Comparison of ENCODE assay signal across 12 mouse cellular contexts in genomic region chr5:139585748-139586060, GRCm38 (mm10). TPM values are rescaled to one million over a fixed set of nuclear protein-coding genes. Genes with fewer than 3 reads are reported as not detected.
A peak's percentile ranks its signal among the peaks of the same experiment; 100 is the strongest.
DNase-seq lines count a peak whose midpoint lies in the region; ATAC-seq and TF ChIP-seq lines count a peak whose summit lies in the region.
"Had no signal": no experiment of that assay in that cellular context is flagged by ENCODE, and none has a peak within 500 bp of the region (broad histone marks: within the 10 kb centered on the region; RNA-seq: fewer than 3 reads in every experiment).

No protein-coding gene starts in this region.

- DNase-seq in heart, adult 2 months = no peak
- DNase-seq in stomach, postnatal 0 days (ENCODE audit: low spot score) = no peak
- no peak for DNase-seq in right cerebral cortex, postnatal 10 days (ENCODE audit: low spot score in 2 of 2)
- no peak for DNase-seq in urinary bladder, postnatal 36 days (ENCODE audit: low spot score in 2 of 2)
- DNase-seq: gastrocnemius, postnatal 10 days; thymus, adult 18-20 months had no signal

- no peaks in the 10 kb centered on the region for H3K79me2 ChIP-seq in heart, adult 2 months (replicated peaks; ENCODE audit: control insufficient read depth, insufficient read depth, low read length)

- no peak for TF ChIP-seq CTCF in heart, adult 2 months (IDR thresholded peaks at IDR 0.05)
- TF ChIP-seq CTCF in stomach, postnatal 0 days (IDR thresholded peaks at IDR 0.05; ENCODE audit: low read depth) = no peak

- H3K4me3 ChIP-seq in heart, embryonic 12.5 days = peak overlapping the region; percentile 33
- H3K4me3 ChIP-seq in heart, adult 2 months = no peak overlapping the region
- no peak overlapping the region for H3K4me3 ChIP-seq in stomach, embryonic 15.5 days (replicated peaks)
- no peak overlapping the region for H3K4me3 ChIP-seq in stomach, postnatal 0 days (ENCODE audit: low read depth, low read length)
- H3K4me3 ChIP-seq in limb, embryonic 12.5 days (replicated peaks) = peak overlapping the region; percentile 16
- no peak overlapping the region for H3K4me3 ChIP-seq in stomach, embryonic 16.5 days (replicated peaks; ENCODE audit: low read length)

- peaks cover 77% of the 10 kb centered on the region for H3K27me3 ChIP-seq in heart, embryonic 12.5 days (replicated peaks)
- peaks cover 9% of the 10 kb centered on the region for H3K27me3 ChIP-seq in heart, adult 2 months (ENCODE audit: control insufficient read depth, insufficient read depth, low read length)
- peaks cover 62% of the 10 kb centered on the region for H3K27me3 ChIP-seq in stomach, embryonic 15.5 days (replicated peaks)
- peaks cover 16% of the 10 kb centered on the region; the same call in 1 of the 2 replicates for H3K27me3 ChIP-seq in stomach, postnatal 0 days (ENCODE audit: control insufficient read depth, insufficient read depth, low read length)
- H3K27me3 ChIP-seq in limb, embryonic 12.5 days = peaks cover 85% of the 10 kb centered on the region
- peaks cover 56% of the 10 kb centered on the region for H3K27me3 ChIP-seq in stomach, embryonic 16.5 days (ENCODE audit: control insufficient read depth, insufficient read depth, low read length)

- peak overlapping the region; percentile 54 for H3K4me2 ChIP-seq in heart, embryonic 12.5 days
- peak overlapping the region; percentile 19; the same call in 1 of the 2 replicates for H3K4me2 ChIP-seq in stomach, embryonic 15.5 days
- H3K4me2 ChIP-seq in stomach, postnatal 0 days (replicated peaks; ENCODE audit: low read depth) = no peak overlapping the region
- peak overlapping the region; percentile 33 for H3K4me2 ChIP-seq in limb, embryonic 12.5 days
- H3K4me2 ChIP-seq in stomach, embryonic 16.5 days (ENCODE audit: low read depth, low read length) = peak overlapping the region; percentile 26; the same call in 1 of the 2 replicates

- H3K27ac ChIP-seq in heart, embryonic 12.5 days (ENCODE audit: poor library complexity, severe bottlenecking) = no peak overlapping the region
- no peak overlapping the region for H3K27ac ChIP-seq in heart, adult 2 months
- no peak overlapping the region for H3K27ac ChIP-seq in stomach, embryonic 15.5 days
- H3K27ac ChIP-seq in stomach, postnatal 0 days (replicated peaks) = no peak overlapping the region
- H3K27ac ChIP-seq in limb, embryonic 12.5 days = no peak overlapping the region
- no peak overlapping the region for H3K27ac ChIP-seq in stomach, embryonic 16.5 days (ENCODE audit: low read length)

- no peak overlapping the region; the same call in 1 of the 2 replicates for H3K9ac ChIP-seq in heart, embryonic 12.5 days
- H3K9ac ChIP-seq in heart, adult 2 months (ENCODE audit: low read depth, low read length) = no peak overlapping the region
- no peak overlapping the region for H3K9ac ChIP-seq in stomach, embryonic 15.5 days
- no peak overlapping the region for H3K9ac ChIP-seq in stomach, postnatal 0 days (ENCODE audit: low read length)
- no peak overlapping the region for H3K9ac ChIP-seq in limb, embryonic 12.5 days (replicated peaks)
- H3K9ac ChIP-seq in stomach, embryonic 16.5 days (ENCODE audit: low read length) = no peak overlapping the region

- 10% methylated on average over 8 of the region's 8 CpGs for WGBS in heart, embryonic 12.5 days
- 13% methylated on average over 8 of the region's 8 CpGs for WGBS in heart, adult 2 months
- WGBS in stomach, embryonic 15.5 days = 13% methylated on average over 8 of the region's 8 CpGs
- WGBS in stomach, postnatal 0 days = 21% methylated on average over 8 of the region's 8 CpGs
- WGBS in limb, embryonic 12.5 days = 7% methylated on average over 8 of the region's 8 CpGs
- 9% methylated on average over 8 of the region's 8 CpGs for WGBS in stomach, embryonic 16.5 days

- intact Hi-C loops in heart, adult 2 months (cut with DNase I) = no loop called here

- 0 out of 2 replicates have a peak, but pooled peaks cover 6% of the 10 kb centered on the region for H3K9me3 ChIP-seq in heart, embryonic 12.5 days (replicated peaks)
- no peaks in the 10 kb centered on the region for H3K9me3 ChIP-seq in stomach, embryonic 15.5 days
- no peaks in the 10 kb centered on the region for H3K9me3 ChIP-seq in stomach, postnatal 0 days (ENCODE audit: control insufficient read depth, low read length)
- peaks cover 11% of the 10 kb centered on the region; the same call in 1 of the 2 replicates for H3K9me3 ChIP-seq in limb, embryonic 12.5 days
- H3K9me3 ChIP-seq in stomach, embryonic 16.5 days (replicated peaks; ENCODE audit: control insufficient read depth, low read length) = no peaks in the 10 kb centered on the region

- no peak for ATAC-seq in heart, embryonic 12.5 days (ENCODE audit: insufficient number of reproducible peaks, low FRiP score)
- ATAC-seq in stomach, embryonic 15.5 days (ENCODE audit: insufficient read depth, low FRiP score, low read depth) = no peak
- no peak for ATAC-seq in stomach, postnatal 0 days (ENCODE audit: low FRiP score, low TSS enrichment)
- ATAC-seq in limb, embryonic 12.5 days (ENCODE audit: insufficient number of reproducible peaks, insufficient read depth, low FRiP score, low TSS enrichment, low read depth) = no peak
- ATAC-seq in stomach, embryonic 16.5 days (ENCODE audit: insufficient read depth, low FRiP score) = no peak

- H3K4me1 ChIP-seq in heart, embryonic 12.5 days (replicated peaks) = peaks cover 5% of the 10 kb centered on the region
- no peaks in the 10 kb centered on the region; the same call in 1 of the 2 replicates for H3K4me1 ChIP-seq in heart, adult 2 months (ENCODE audit: control insufficient read depth, insufficient read depth, low read length)
- no peaks in the 10 kb centered on the region for H3K4me1 ChIP-seq in stomach, embryonic 15.5 days
- H3K4me1 ChIP-seq in stomach, postnatal 0 days (replicated peaks; ENCODE audit: control insufficient read depth, insufficient read depth) = no peaks in the 10 kb centered on the region
- H3K4me1 ChIP-seq in limb, embryonic 12.5 days (replicated peaks) = peaks cover 21% of the 10 kb centered on the region
- peaks cover 5% of the 10 kb centered on the region for H3K4me1 ChIP-seq in stomach, embryonic 16.5 days (ENCODE audit: control insufficient read depth, insufficient read depth, low read length)

- H3K36me3 ChIP-seq in heart, embryonic 12.5 days = no peaks in the 10 kb centered on the region
- H3K36me3 ChIP-seq in heart, adult 2 months (ENCODE audit: control insufficient read depth, insufficient read depth, low read length) = no peaks in the 10 kb centered on the region
- no peaks in the 10 kb centered on the region for H3K36me3 ChIP-seq in stomach, embryonic 15.5 days
- H3K36me3 ChIP-seq in stomach, postnatal 0 days (ENCODE audit: control insufficient read depth, insufficient read depth, low read length) = no peaks in the 10 kb centered on the region
- H3K36me3 ChIP-seq in limb, embryonic 12.5 days = no peaks in the 10 kb centered on the region
- no peaks in the 10 kb centered on the region for H3K36me3 ChIP-seq in stomach, embryonic 16.5 days (ENCODE audit: control insufficient read depth, insufficient read depth, low read length)

- TF ChIP-seq POLR2A in heart, adult 2 months (IDR thresholded peaks at IDR 0.05; ENCODE audit: insufficient read depth, low read depth, low read length) = no peak

- no peak for TF ChIP-seq EP300 in heart, adult 2 months (IDR thresholded peaks at IDR 0.05; ENCODE audit: insufficient read depth, low read depth, low read length)
- no peak for TF ChIP-seq EP300 in stomach, postnatal 0 days (optimal IDR thresholded peaks at IDR 0.05)

RNA-seq across cellular contexts. Expression of gene Uncx, which starts 42.4 kb away (rescaled TPM):
- polyA plus RNA-seq in heart, embryonic 12.5 days (2016; fragmentation: Nextera tagmentation; extraction: Ambion mirVana) = 0.09 TPM in 1 of 2 replicates, not detected in the other
- total RNA-seq in heart, adult 2 months (2021) = not detected
- polyA plus RNA-seq in heart, adult 2 months (2012; rRNA removed) = not detected in 2 replicates
- polyA plus RNA-seq in stomach, embryonic 15.5 days (2015; fragmentation: Nextera tagmentation; extraction: Ambion mirVana) = 0.08 TPM in 1 of 2 replicates, not detected in the other
- not detected in 2 replicates for polyA plus RNA-seq in stomach, postnatal 0 days (2015; fragmentation: Nextera tagmentation; extraction: Ambion mirVana)
- polyA plus RNA-seq in limb, embryonic 12.5 days (2016; fragmentation: Nextera tagmentation; extraction: Ambion mirVana) = 0.11 and 0.23 TPM in 2 replicates
- polyA plus RNA-seq in stomach, embryonic 16.5 days (2015; fragmentation: Nextera tagmentation; extraction: Ambion mirVana) = not detected in 2 replicates
- total RNA-seq: gastrocnemius, postnatal 10 days; liver, adult 2 months had no signal
- polyA plus RNA-seq: large intestine, adult 2 months; liver, adult 2 months had no signal

Comparison
In these comparisons a context has a peak if more than half of its experiments do, and no peak if none do; other contexts are left out.
1. H3K4me3 ChIP-seq: peak in heart, embryonic 12.5 days (single experiment) and limb, embryonic 12.5 days (single experiment); none in heart, adult 2 months (single experiment), stomach, embryonic 15.5 days (single experiment), stomach, postnatal 0 days (single experiment) and stomach, embryonic 16.5 days (single experiment).